Mouse (Mus musculus): Measurements from ENCODE around the gene Thoc7. TPM values are rescaled to one million over a fixed set of nuclear protein-coding genes. Genes with fewer than 3 reads are reported as not detected.

The Thoc7 gene
- polyA plus RNA-seq (2015; fragmentation: Nextera tagmentation; extraction: Ambion mirVana): 154 and 160 TPM in 2 replicates

DNA sequence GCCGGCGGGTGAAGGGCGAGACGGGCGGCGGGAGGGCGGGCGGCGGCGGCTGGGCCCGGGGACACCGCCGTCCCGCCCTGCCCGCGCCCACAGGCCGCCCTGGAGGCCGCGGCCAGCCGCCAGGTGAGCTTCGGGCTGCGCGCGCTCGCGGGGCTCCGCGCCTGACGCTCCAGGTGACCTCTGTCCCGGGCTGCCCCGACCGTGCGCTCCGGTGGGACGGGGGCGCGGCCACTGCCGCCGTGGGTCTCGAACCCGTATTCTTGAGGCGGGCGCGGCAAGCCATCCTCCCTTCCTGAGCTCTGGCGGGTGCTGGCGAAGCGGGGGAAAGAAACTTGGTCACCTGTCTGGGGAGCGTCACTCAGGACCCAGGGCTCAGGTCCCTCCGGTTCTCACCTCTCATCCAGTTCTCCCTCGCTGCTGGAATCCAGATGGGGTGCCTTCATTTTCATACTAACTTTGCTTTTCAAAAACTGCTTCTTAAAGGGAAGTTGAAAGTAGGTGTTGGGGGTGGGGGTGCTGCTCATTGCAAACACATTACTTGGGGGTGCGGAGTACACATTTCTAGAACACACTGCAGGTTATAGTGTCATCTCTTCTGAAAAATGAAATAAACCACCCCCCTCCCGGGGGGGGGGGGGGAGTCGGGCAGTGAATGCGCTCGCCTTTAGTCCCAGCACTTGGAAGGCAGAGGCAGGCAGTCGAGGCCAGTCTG, at the start of gene Thoc7, which contains the start of gene Atxn7:
Gene Thoc7, minus strand, starts transcription at position 452 of the 712 bp plus-strand sequence.
Gene Atxn7, plus strand, starts transcription at position 40 of the 712 bp plus-strand sequence.
- Histone ChIP-seq H3K27me3 (no peaks in the 10 kb centered on the region), H3K4me2 (peak within 1 kb of the TSS; percentile 61), H3K27ac (peak within 1 kb of the TSS; percentile 88), H3K9ac (peak within 1 kb of the TSS; percentile 96), H3K9me3 (no peaks in the 10 kb centered on the region), H3K36me3 (no peaks in the 10 kb centered on the region), H3K4me1 (peaks cover 11% of the 10 kb centered on the region; the same call in 1 of the 2 replicates), H3K4me3 (peak within 1 kb of the TSS; percentile 87)
- peak; percentile 40; the same call in 1 of the 2 replicates for ATAC-seq (ENCODE audit: insufficient number of reproducible peaks, low FRiP score, low TSS enrichment, low read depth)
- WGBS: 3% methylated on average over 45 of the region's 56 CpGs

GRCm38 (mm10) chr14:14009712-14010111, 48.1 kb upstream of the Thoc7 start:
- Histone ChIP-seq H3K9ac (no peak overlapping the region), H3K4me2 (no peak overlapping the region), H3K4me3 (no peak overlapping the region), H3K27me3 (no peaks in the 10 kb centered on the region), H3K9me3 (no peaks in the 10 kb centered on the region), H3K27ac (no peak overlapping the region), H3K4me1 (peaks cover 16% of the 10 kb centered on the region), H3K36me3 (no peaks in the 10 kb centered on the region)
- no peak for ATAC-seq (ENCODE audit: insufficient number of reproducible peaks, low FRiP score, low TSS enrichment, low read depth)
- WGBS: 75% methylated on average over 6 of the region's 6 CpGs

GRCm38 (mm10) chr14:14002771-14003170, 41.1 kb upstream of the Thoc7 start:
- H3K9ac ChIP-seq: no peak overlapping the region
- no peak overlapping the region for H3K4me3 ChIP-seq
- 95% methylated on average over 7 of the region's 7 CpGs for WGBS
- ATAC-seq (ENCODE audit: insufficient number of reproducible peaks, low FRiP score, low TSS enrichment, low read depth): no peak
- H3K4me1 ChIP-seq: no peaks in the 10 kb centered on the region
- no peaks in the 10 kb centered on the region for H3K27me3 ChIP-seq
- no peaks in the 10 kb centered on the region for H3K36me3 ChIP-seq
- H3K4me2 ChIP-seq: no peak overlapping the region
- H3K9me3 ChIP-seq: no peaks in the 10 kb centered on the region
- H3K27ac ChIP-seq: no peak overlapping the region

DNA sequence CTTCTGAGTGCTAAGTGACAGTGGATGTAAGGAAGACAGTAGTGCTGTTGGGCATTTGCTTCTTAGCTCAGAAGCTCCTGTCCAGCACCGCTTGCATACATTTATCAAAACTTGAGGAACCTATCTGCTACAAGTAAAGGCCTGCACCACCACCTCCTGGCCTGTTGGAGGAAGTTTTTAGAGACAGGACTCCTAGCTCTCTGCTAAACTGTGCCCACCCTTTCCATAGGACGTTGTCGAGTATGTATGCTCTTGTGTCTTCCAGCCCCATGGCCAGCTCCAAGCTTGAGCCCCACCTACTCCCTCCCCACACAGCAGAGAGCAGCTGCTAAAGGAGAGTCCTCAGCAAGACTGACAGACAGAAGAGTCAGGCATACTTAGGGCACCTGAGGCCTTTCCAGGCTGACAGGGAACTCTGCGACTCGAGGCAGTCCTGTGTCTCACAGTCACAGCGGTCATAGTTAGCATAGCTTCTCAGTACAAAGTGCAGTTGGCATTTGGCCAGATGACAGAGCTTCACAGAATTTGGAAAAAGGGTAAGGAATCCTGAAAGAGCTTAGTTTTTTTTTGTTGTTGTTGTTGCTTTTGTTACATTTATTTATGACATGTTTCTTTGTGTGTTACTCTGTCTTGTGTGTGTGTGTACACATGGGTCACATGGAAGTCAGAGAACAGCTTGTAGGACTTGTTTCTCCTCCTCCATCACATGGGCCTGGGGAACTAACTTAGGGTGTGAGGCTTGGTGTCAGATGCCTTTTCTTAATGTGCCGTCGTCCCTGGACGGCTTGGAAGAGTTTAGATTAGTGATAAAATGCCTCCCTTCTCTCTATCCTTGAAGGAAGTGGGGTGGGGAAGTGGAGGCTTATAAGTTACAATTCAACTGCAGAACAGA, 33.8 kb upstream of the Thoc7 start:
- Histone ChIP-seq H3K9ac (no peak overlapping the region), H3K9me3 (no peaks in the 10 kb centered on the region), H3K36me3 (no peaks in the 10 kb centered on the region), H3K4me1 (no peaks in the 10 kb centered on the region), H3K4me3 (no peak overlapping the region), H3K27me3 (no peaks in the 10 kb centered on the region), H3K4me2 (no peak overlapping the region), H3K27ac (no peak overlapping the region)
- ATAC-seq (ENCODE audit: insufficient number of reproducible peaks, low FRiP score, low TSS enrichment, low read depth): no peak
- WGBS: 56% methylated on average over 9 of the region's 9 CpGs

DNA sequence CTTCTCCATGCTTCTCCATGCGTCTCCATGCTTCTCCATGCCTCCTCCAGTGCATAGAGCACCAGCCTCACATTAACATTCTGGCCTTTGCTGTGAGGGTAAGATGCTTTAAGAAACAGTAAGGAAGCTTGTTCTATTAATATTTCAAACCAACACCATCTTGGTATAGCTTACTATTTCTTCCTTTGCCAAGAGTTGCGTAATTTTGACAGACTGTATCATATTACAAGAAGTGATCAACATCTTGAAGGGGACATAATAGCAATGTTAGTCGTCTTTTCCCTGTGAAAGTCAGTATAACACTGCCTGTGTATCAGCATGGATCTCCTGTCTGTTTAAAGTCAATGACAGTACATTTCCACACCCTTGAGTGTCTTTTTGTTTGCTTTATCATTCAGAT, 29.1 kb upstream of the Thoc7 start:
- WGBS: 79% methylated on average over 3 of the region's 3 CpGs
- Histone ChIP-seq H3K4me3 (no peak overlapping the region), H3K9me3 (no peaks in the 10 kb centered on the region), H3K27ac (no peak overlapping the region), H3K9ac (no peak overlapping the region), H3K4me2 (no peak overlapping the region), H3K27me3 (no peaks in the 10 kb centered on the region), H3K36me3 (no peaks in the 10 kb centered on the region), H3K4me1 (no peaks in the 10 kb centered on the region)
- no peak for ATAC-seq (ENCODE audit: insufficient number of reproducible peaks, low FRiP score, low TSS enrichment, low read depth)

DNA sequence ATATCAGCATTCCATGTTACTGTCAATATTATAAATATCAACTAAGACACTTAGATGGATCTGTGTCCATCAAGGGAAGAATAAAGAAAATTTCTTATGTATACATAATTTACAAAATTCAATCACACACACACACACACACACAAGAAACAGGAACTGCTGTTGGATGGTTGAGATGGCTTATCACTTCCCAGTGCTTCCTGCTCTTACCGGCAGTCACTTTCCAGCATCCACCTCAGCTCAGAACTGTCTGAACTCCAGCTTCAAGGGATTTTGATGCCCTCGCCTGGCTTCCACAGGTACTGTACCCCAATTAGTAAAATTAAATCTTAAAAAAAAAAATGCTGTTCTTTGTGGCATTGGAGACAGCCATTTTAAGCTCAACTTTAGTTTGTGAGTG, 26.7 kb upstream of the Thoc7 start:
- Histone ChIP-seq H3K4me2 (no peak overlapping the region), H3K36me3 (no peaks in the 10 kb centered on the region), H3K4me1 (no peaks in the 10 kb centered on the region), H3K4me3 (no peak overlapping the region), H3K9me3 (no peaks in the 10 kb centered on the region), H3K27ac (no peak overlapping the region), H3K27me3 (no peaks in the 10 kb centered on the region), H3K9ac (no peak overlapping the region)
- 60% methylated on average over 2 of the region's 2 CpGs for whole genome bisulfite sequencing
- ATAC-seq (ENCODE audit: insufficient number of reproducible peaks, low FRiP score, low TSS enrichment, low read depth): no peak

GRCm38 (mm10) chr14:13982174-13982573, 20.5 kb upstream of the Thoc7 start:
- no peak overlapping the region for H3K4me2 ChIP-seq
- 55% methylated on average over 2 of the region's 2 CpGs for WGBS
- H3K36me3 ChIP-seq: no peaks in the 10 kb centered on the region

GRCm38 (mm10) chr14:13981286-13981685, 19.6 kb upstream of the Thoc7 start:
- no peak for ATAC-seq (ENCODE audit: insufficient number of reproducible peaks, low FRiP score, low TSS enrichment, low read depth)
- Histone ChIP-seq H3K27ac (no peak overlapping the region), H3K4me1 (no peaks in the 10 kb centered on the region), H3K9ac (no peak overlapping the region), H3K27me3 (no peaks in the 10 kb centered on the region), H3K36me3 (no peaks in the 10 kb centered on the region), H3K4me3 (no peak overlapping the region), H3K4me2 (no peak overlapping the region), H3K9me3 (no peaks in the 10 kb centered on the region)
- 39% methylated on average over 2 of the region's 2 CpGs for WGBS

More at GRCm38 (mm10) chr14:13982174-13982573, 20.5 kb upstream of the Thoc7 start:
- Histone ChIP-seq H3K27ac (no peak overlapping the region), H3K27me3 (no peaks in the 10 kb centered on the region), H3K9me3 (no peaks in the 10 kb centered on the region), H3K4me1 (no peaks in the 10 kb centered on the region), H3K9ac (no peak overlapping the region), H3K4me3 (no peak overlapping the region)
- ATAC-seq (ENCODE audit: insufficient number of reproducible peaks, low FRiP score, low TSS enrichment, low read depth): no peak

GRCm38 (mm10) chr14:13977498-13977897, 15.8 kb upstream of the Thoc7 start:
- Histone ChIP-seq H3K9me3 (no peaks in the 10 kb centered on the region), H3K27me3 (no peaks in the 10 kb centered on the region), H3K27ac (no peak overlapping the region), H3K36me3 (no peaks in the 10 kb centered on the region), H3K4me3 (no peak overlapping the region), H3K4me1 (no peaks in the 10 kb centered on the region), H3K9ac (no peak overlapping the region), H3K4me2 (no peak overlapping the region)
- ATAC-seq (ENCODE audit: insufficient number of reproducible peaks, low FRiP score, low TSS enrichment, low read depth): no peak
- 64% methylated on average over 1 of the region's 1 CpGs for WGBS

GRCm38 (mm10) chr14:13971644-13972234, 10.1 kb upstream of the Thoc7 start:
- Histone ChIP-seq H3K27me3 (no peaks in the 10 kb centered on the region), H3K27ac (no peak overlapping the region), H3K4me3 (no peak overlapping the region), H3K9ac (no peak overlapping the region), H3K4me2 (no peak overlapping the region), H3K9me3 (no peaks in the 10 kb centered on the region), H3K36me3 (no peaks in the 10 kb centered on the region), H3K4me1 (no peaks in the 10 kb centered on the region)
- WGBS: 49% methylated on average over 6 of the region's 6 CpGs
- ATAC-seq (ENCODE audit: insufficient number of reproducible peaks, low FRiP score, low TSS enrichment, low read depth): no peak

GRCm38 (mm10) chr14:13970513-13970912, 8.9 kb upstream of the Thoc7 start:
- Histone ChIP-seq H3K4me3 (no peak overlapping the region), H3K36me3 (no peaks in the 10 kb centered on the region), H3K4me2 (no peak overlapping the region), H3K9me3 (no peaks in the 10 kb centered on the region), H3K27ac (no peak overlapping the region), H3K4me1 (no peaks in the 10 kb centered on the region), H3K27me3 (no peaks in the 10 kb centered on the region), H3K9ac (no peak overlapping the region)
- ATAC-seq (ENCODE audit: insufficient number of reproducible peaks, low FRiP score, low TSS enrichment, low read depth): no peak
- WGBS: 49% methylated on average over 3 of the region's 3 CpGs

DNA sequence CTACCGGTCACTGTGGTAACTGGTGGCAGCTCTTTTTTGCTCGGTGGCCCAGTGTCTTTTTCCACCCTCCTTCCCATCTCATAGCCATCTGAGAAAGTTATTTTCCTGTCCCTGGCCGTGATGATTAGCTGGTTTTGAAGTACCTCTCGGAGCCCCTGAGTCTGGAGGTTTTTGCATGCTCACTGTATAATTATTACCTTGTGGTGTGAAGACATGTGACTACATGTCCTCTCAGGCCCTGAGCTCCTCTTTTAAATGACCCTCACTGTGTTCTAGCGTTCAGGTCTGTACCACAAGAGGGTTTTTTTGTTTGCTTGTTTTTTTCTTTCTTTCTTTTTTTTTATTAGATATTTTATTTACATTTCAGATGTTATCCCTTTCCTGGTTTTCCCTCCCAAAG, 6.8 kb upstream of the Thoc7 start:
- no peak for ATAC-seq (ENCODE audit: insufficient number of reproducible peaks, low FRiP score, low TSS enrichment, low read depth)
- H3K9ac ChIP-seq: no peak overlapping the region
- whole genome bisulfite sequencing: 52% methylated on average over 5 of the region's 5 CpGs
- H3K4me2 ChIP-seq: no peak overlapping the region
- no peaks in the 10 kb centered on the region for H3K27me3 ChIP-seq
- no peak overlapping the region for H3K27ac ChIP-seq
- H3K4me1 ChIP-seq: no peaks in the 10 kb centered on the region
- no peak overlapping the region for H3K4me3 ChIP-seq
- H3K9me3 ChIP-seq: no peaks in the 10 kb centered on the region
- H3K36me3 ChIP-seq: no peaks in the 10 kb centered on the region

Data from limb, embryonic 15.5 days (tissue).